Mouse (Mus musculus): Measurements from ENCODE around the gene Tspo. TPM values are rescaled to one million over a fixed set of nuclear protein-coding genes. Genes with fewer than 3 reads are reported as not detected.

The Tspo gene
- polyA plus RNA-seq, 1 experiment from 2014 or later, result 16.3 TPM

DNA sequence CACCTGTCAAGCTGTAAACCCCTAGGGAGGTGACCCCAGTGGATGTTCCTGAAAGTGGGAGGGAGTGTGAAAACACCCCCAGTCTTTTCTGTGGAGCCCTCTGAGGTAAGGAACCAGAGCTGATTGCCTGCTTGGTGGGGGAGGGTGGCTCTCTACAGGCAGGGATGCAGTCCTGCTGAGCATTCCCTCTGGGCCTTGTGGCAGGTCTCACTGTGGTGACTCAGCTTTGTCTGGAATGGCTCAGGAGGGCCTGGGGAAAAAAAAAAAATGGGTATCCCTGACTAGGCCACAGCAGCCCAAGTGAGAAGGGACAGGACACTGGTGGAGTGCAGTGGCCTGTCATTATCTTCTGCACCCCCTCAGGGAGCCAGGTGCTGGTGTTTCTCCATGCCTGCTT is 29.8 kb downstream of the Tspo start:
- Histone ChIP-seq H3K9me3 (no peaks in the 10 kb centered on the region), H3K4me3 (replicated peaks) (peak overlapping the region; percentile 72; the same call in 1 of the 2 replicates), H3K36me3 (replicated peaks) (peaks cover 13% of the 10 kb centered on the region), H3K27me3 (no peaks in the 10 kb centered on the region), H3K4me1 (peaks cover 22% of the 10 kb centered on the region), H3K27ac (no peak overlapping the region), H3K4me2 (peak overlapping the region; percentile 93), H3K9ac (peak overlapping the region; percentile 77)
- ATAC-seq (ENCODE audit: low FRiP score), result no peak

DNA sequence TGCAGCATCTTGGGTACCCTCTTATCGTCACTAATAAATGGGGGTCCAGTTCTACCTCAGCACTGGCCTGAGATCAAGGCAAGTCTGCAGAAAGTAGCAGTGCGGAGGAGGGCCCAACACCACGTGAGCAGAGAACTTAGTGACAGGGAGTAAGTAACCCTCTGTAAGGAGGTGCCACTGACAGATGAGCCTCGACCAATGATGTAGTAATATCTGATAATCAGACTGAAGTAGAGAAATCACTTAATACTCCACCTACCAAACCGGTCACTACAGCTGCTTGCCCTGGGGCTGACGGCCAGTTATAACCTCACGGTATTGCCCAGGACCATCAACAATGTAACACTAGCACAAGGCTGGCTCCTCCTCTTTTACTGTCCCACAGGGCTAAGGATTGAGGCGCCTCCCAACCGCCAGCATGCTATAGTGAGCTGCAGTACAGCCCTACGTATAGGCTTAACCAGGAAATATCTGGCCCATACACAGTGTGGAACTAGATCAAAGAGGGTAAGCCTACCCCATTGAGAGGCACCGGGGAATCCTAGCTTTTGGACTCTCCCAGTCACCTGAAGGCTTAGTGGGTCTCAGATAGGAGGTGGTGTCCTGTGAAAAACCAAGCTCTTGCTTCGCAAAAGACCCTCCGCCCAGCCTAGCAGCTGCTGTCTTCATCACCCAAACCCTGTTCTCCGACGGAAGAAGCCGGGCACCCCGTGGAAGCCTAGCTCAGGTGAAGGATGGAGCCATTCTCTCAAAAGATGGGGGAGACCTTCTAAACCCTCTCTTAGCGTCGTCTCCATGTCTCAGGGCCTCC is 30.5 kb downstream of the Tspo start:
- Histone ChIP-seq H3K27me3 (no peaks in the 10 kb centered on the region), H3K4me1 (peaks cover 22% of the 10 kb centered on the region), H3K4me3 (replicated peaks) (peak overlapping the region; percentile 72), H3K4me2 (peak overlapping the region; percentile 93), H3K27ac (peak overlapping the region; percentile 66; the same call in 1 of the 2 replicates), H3K36me3 (replicated peaks) (peaks cover 9% of the 10 kb centered on the region), H3K9ac (peak overlapping the region; percentile 77), H3K9me3 (no peaks in the 10 kb centered on the region)
- 13% methylated on average over 19 of the region's 19 CpGs for WGBS
- peak; percentile 55; the same call in 1 of the 2 replicates for ATAC-seq (ENCODE audit: low FRiP score)

DNA sequence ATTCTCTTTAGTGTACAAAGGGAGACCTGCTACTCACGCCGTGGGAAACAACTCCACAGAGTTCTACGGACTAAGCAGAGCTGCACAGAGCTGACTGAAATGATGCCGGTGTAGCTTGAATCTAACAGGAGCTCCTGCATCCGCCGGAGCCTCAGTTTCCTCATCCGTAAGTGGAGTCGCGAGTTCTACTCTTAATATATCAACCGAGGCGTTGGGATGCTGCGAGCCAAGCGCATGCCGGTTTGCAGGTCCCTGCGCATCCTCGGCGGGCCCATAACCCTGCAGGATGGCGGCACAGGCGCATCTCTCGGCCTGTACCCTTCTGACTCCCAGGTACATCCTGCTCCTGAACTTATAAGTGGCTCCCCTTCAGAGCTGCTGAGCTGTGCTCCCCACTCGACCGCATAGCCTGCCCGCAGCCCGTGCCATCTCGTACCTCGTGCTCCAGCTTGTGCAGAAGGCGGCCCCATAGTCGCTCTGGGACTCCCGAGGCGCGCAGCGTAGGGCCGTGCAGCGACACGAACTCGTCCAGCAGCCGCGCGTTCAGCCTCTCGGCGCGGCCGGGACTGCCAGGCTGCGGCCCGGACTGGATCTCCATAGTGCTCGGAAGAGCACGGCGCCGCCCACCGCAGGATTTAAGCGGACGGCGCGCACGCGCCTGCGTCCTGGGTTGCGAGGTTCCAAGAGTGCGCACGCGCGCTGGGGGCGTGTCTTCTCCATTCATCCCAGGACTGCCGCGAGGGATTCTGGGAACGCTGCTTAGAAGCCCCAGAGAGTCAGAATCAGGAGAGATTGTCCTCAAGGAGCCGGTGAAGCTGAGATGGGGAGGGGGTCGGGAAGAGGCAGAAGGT is 31.3 kb downstream of the Tspo start, which contains the start of gene Ttll12:
Gene Ttll12, minus strand, starts transcription at position 645 of the 851 bp plus-strand sequence.
- no peaks in the 10 kb centered on the region for H3K27me3 ChIP-seq
- WGBS, result under 1% methylated on average over 68 of the region's 68 CpGs
- H3K4me1 ChIP-seq, result peaks cover 22% of the 10 kb centered on the region
- H3K9me3 ChIP-seq, result no peaks in the 10 kb centered on the region
- H3K36me3 ChIP-seq (replicated peaks), result peaks cover 6% of the 10 kb centered on the region
- ATAC-seq (ENCODE audit: low FRiP score), result peak; percentile 96
- H3K4me3 ChIP-seq (replicated peaks), result peak within 1 kb of the TSS; percentile 72
- peak within 1 kb of the TSS; percentile 77 for H3K9ac ChIP-seq
- peak within 1 kb of the TSS; percentile 93 for H3K4me2 ChIP-seq
- peak within 1 kb of the TSS; percentile 66 for H3K27ac ChIP-seq

DNA sequence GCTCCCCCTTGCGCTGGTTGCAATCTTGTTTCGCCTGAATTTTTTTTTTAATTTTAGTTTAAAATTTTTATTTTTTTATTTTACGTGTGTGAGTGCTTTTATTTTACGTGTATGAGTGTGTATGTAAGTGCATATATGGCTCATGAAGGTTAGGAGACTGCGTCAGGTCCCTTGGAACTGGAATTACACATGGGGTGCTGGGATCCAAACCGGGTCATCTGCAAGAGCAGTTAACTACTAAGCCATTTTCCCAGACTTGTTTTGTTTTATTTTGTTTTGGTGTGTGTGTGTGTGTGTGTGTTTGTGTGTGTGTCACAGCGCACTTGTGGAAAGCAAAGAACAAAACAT is 31.9 kb downstream of the Tspo start:
- Histone ChIP-seq H3K9ac (peak overlapping the region; percentile 5; the same call in 1 of the 2 replicates), H3K4me3 (replicated peaks) (peak overlapping the region; percentile 72), H3K9me3 (no peaks in the 10 kb centered on the region), H3K4me1 (peaks cover 22% of the 10 kb centered on the region), H3K36me3 (replicated peaks) (peaks cover 6% of the 10 kb centered on the region), H3K27me3 (no peaks in the 10 kb centered on the region), H3K27ac (no peak overlapping the region), H3K4me2 (peak overlapping the region; percentile 93)
- WGBS, result 41% methylated on average over 7 of the region's 7 CpGs
- peak; percentile 61 for ATAC-seq (ENCODE audit: low FRiP score)

DNA sequence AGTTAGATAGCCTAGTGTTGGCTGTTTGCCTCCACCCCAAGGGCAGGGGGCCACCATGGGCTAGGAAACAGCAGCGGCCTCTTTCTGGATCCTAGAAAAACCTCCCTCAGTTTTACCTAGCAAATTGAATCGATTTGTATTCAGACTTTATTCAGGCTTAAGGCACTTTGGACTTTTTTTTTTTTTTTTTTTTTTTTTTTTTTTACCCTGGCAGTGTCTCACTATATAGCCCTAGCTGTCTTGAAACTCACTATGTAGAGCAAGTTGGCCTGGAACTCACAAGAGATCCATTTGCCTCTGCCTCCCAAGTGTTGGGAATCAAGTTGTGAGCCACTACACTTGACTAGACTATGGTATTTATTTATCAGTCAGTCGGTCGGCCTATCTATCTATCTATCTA is 33.4 kb downstream of the Tspo start:
- peaks cover 22% of the 10 kb centered on the region for H3K4me1 ChIP-seq
- H3K36me3 ChIP-seq (replicated peaks), result peaks cover 3% of the 10 kb centered on the region; the same call in 1 of the 2 replicates
- no peak overlapping the region for H3K4me3 ChIP-seq (replicated peaks)
- H3K27me3 ChIP-seq, result no peaks in the 10 kb centered on the region
- no peak overlapping the region for H3K4me2 ChIP-seq
- WGBS, result 88% methylated on average over 4 of the region's 4 CpGs
- H3K9me3 ChIP-seq, result no peaks in the 10 kb centered on the region
- H3K9ac ChIP-seq, result no peak overlapping the region
- H3K27ac ChIP-seq, result no peak overlapping the region
- no peak for ATAC-seq (ENCODE audit: low FRiP score)

DNA sequence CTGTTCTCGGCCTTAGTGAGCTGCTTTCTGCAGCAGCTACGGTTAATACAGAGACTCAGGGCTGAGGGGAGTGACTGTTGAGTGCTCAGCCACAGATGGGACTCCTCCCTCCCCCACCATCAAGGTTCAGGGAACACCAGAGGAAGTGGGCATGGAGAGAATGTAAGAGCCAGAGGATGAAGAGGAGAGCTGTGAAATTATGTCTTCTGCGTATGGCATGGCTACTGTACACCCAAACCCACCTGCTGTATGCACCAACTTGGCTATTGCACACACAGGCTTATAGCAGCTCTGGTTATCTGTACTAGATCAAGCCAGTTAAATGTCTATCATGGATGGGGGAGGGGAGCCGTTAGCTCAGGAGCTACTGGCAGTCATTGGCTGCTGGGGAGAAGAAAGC is 37.8 kb downstream of the Tspo start:
- Histone ChIP-seq H3K4me3 (replicated peaks) (no peak overlapping the region), H3K27me3 (no peaks in the 10 kb centered on the region), H3K4me2 (no peak overlapping the region), H3K9ac (no peak overlapping the region), H3K4me1 (no peaks in the 10 kb centered on the region), H3K9me3 (no peaks in the 10 kb centered on the region), H3K36me3 (replicated peaks) (no peaks in the 10 kb centered on the region; the same call in 1 of the 2 replicates), H3K27ac (no peak overlapping the region)
- 78% methylated on average over 4 of the region's 4 CpGs for WGBS
- no peak for ATAC-seq (ENCODE audit: low FRiP score)

DNA sequence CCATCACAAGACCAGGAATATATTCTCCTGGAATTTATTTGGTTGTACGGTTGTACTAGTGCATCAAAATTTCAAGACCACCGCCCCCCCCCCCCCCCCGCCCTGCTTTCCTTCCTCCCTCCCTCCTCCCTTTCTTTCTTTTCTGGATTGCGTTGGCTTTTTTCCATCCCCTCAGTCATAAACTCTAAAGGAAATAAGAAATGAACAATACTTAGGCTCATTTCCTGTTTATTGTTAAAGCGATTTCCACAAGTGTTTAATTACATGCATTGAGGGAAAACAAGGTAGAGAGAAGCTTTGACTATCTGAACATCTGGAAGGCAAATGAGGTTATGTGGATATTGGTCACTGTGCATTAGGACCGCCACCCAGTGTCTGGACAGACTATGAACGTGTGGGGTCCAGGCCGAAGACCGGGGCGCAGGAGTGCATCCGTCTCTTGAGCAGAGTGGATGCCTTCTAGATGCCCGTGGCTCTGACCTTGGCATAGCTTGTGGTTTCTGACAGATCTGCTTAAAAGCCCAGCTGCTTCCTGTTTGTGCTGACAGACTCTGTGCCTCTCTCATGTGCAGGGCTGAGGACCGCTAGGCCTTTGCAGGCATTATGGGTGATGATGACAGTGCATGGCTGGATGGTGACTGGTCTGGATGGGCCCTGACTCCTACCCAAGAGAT is 39.1 kb downstream of the Tspo start:
- no peak overlapping the region for H3K4me3 ChIP-seq (replicated peaks)
- peaks cover 1% of the 10 kb centered on the region; the same call in 1 of the 2 replicates for H3K36me3 ChIP-seq (replicated peaks)
- no peaks in the 10 kb centered on the region for H3K9me3 ChIP-seq
- no peak overlapping the region for H3K4me2 ChIP-seq
- H3K4me1 ChIP-seq, result no peaks in the 10 kb centered on the region
- ATAC-seq (ENCODE audit: low FRiP score), result no peak
- no peak overlapping the region for H3K9ac ChIP-seq
- no peaks in the 10 kb centered on the region for H3K27me3 ChIP-seq
- WGBS, result 83% methylated on average over 13 of the region's 13 CpGs
- 0 out of 2 replicates have a peak overlapping the region, but pooled peaks have one; percentile 2 for H3K27ac ChIP-seq

DNA sequence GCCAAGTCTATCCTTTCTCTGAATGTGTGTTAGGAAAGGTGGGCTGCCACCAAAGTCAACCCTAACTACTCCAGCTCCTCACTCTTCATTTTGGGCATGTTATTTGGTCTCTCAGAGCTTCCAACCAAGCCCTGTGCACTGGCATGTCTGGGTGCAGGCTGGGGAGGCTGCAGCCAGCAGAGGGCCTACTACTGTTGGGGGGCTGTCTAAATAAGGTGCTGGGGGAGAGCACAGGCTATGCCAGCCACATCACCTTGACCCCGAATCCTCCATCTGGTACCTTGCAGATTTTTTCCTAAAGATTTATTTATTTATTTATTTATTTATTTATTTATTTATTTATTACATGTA is 39.6 kb downstream of the Tspo start:
- no peaks in the 10 kb centered on the region for H3K27me3 ChIP-seq
- H3K4me3 ChIP-seq (replicated peaks), result no peak overlapping the region
- no peak overlapping the region for H3K9ac ChIP-seq
- peaks cover 3% of the 10 kb centered on the region; the same call in 1 of the 2 replicates for H3K36me3 ChIP-seq (replicated peaks)
- no peaks in the 10 kb centered on the region for H3K9me3 ChIP-seq
- WGBS, result 93% methylated on average over 1 of the region's 1 CpGs
- no peak overlapping the region for H3K27ac ChIP-seq
- H3K4me1 ChIP-seq, result no peaks in the 10 kb centered on the region
- ATAC-seq (ENCODE audit: low FRiP score), result no peak
- H3K4me2 ChIP-seq, result no peak overlapping the region

DNA sequence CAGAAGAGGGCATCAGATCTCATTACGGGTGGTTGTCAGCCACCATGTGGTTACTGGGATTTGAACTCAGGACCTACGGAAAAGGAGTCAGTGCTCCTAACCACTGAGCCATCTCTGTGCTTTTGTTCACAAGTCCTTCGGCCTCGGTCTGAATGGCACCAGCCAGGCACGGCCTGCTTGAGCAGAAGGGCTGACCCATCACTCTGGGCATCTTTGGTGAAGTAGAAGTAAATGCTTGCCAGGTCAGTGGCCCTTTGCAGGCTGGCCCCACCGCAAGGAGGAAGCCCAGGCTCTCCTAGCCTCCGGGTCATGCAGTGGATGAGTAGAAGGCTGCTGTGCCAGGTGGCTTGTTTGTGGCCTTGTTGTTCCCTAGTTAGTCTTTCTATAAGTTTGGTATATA is 40.0 kb downstream of the Tspo start:
- no peak overlapping the region for H3K9ac ChIP-seq
- 91% methylated on average over 7 of the region's 7 CpGs for WGBS
- no peak overlapping the region for H3K4me3 ChIP-seq (replicated peaks)
- peaks cover 3% of the 10 kb centered on the region; the same call in 1 of the 2 replicates for H3K36me3 ChIP-seq (replicated peaks)
- H3K27ac ChIP-seq, result no peak overlapping the region
- no peaks in the 10 kb centered on the region for H3K4me1 ChIP-seq
- H3K4me2 ChIP-seq, result no peak overlapping the region
- H3K9me3 ChIP-seq, result no peaks in the 10 kb centered on the region
- H3K27me3 ChIP-seq, result no peaks in the 10 kb centered on the region
- no peak for ATAC-seq (ENCODE audit: low FRiP score)

DNA sequence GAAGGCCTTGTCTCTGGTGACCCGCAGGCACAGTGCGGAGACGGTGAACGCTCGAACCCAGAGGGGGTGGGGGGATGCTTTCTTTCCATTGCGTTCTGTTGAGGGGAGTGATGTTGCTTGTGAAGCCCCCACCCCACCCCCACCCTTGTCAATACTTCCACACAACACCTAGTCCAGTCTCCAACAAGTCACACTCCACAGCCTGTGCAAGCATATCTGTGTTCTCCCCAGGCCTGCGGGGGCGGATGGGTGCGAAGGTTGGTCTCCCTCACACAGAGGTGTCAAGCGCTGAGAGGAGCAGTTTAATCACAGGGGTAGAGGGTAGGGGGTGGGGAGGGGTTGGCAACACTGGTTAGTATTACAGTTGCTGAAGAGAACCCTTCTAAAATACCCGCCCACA is 42.8 kb downstream of the Tspo start:
- Histone ChIP-seq H3K4me3 (replicated peaks) (no peak overlapping the region), H3K27ac (no peak overlapping the region), H3K4me1 (no peaks in the 10 kb centered on the region), H3K27me3 (no peaks in the 10 kb centered on the region), H3K9me3 (no peaks in the 10 kb centered on the region), H3K9ac (no peak overlapping the region), H3K4me2 (no peak overlapping the region), H3K36me3 (replicated peaks) (peaks cover 3% of the 10 kb centered on the region; the same call in 1 of the 2 replicates)
- ATAC-seq (ENCODE audit: low FRiP score), result no peak
- WGBS, result 97% methylated on average over 11 of the region's 11 CpGs

DNA sequence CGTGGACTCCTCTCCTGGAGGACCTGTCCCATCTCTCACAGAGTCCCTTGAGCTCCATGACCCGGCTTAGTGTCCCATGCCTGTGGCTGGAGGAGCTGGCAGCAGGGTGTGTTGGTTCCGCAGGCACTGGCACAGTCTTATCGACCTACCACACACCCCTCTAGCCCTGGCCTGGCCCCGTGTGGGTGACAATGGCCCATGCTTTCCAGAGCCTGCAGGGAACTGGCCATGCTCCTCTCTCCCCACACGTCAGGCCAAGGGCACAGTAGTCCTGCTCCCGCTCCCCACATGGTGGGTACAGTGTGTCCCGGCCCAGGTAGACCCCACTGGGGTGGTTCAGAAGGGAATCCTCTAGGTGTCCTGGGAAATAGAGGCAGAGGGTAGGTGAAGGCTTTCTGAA is 43.3 kb downstream of the Tspo start:
- Histone ChIP-seq H3K36me3 (replicated peaks) (peaks cover 3% of the 10 kb centered on the region), H3K4me2 (no peak overlapping the region), H3K4me3 (replicated peaks) (no peak overlapping the region), H3K4me1 (no peaks in the 10 kb centered on the region), H3K9ac (no peak overlapping the region), H3K27me3 (no peaks in the 10 kb centered on the region), H3K9me3 (no peaks in the 10 kb centered on the region), H3K27ac (no peak overlapping the region)
- no peak for ATAC-seq (ENCODE audit: low FRiP score)
- WGBS, result 91% methylated on average over 8 of the region's 8 CpGs
